Mouse (Mus musculus): Measurements from ENCODE around the gene Aldoc.

Gene Aldoc

DNA sequence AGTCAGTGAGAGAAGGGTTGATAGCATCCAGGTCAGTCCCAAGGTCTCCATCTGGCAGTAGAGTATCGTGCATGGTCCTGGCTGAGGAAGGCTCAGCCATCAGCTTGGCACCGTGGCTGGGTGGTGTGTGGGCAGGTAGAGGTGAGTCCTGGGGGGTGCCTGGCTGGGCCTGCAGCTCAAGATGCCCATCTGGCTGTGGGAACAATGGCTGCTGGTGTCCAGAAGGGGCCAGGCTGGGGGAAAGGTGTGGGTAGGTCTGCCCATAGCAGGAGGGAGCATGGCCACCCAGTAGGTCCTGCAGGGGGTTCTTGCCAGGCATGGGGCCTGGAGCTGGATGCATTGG lies 38.0 kb downstream of the Aldoc start:
- DNase-seq (ENCODE audit: low spot score): no peak

DNA sequence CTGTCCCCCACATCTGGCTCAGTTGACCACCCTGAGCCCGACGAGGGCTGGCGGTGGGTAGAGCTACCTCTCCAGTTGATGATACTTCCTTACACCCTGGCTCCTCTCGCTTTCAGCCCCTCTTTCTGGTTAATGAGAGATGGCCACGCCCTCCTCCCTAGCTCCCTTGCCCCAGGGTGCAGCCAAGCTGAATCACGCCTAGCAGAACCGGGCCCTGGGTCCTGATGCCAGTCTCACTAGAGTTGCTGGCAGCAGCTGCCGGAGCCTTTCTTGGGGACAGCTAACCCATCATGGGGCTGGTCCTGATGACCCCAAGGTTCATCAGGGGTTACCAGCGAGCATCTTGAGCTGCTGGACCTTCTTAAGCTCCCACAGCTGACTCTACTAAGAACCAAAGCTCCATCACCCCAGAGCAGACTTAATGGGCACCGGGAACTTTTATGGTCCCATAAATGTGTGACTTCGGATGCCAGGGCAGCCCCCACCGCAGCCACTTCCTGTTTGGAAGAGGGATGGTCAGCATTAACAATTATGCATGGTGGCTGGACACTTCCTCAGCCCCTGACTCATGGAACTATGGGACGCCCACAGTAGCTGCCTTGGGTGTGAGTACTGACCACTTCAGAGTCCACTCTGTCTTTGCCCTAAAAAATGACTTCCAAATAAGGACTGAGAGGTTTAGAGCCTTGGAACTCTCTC lies 40.7 kb downstream of the Aldoc start:
- no peak for DNase-seq (ENCODE audit: low spot score)

DNA sequence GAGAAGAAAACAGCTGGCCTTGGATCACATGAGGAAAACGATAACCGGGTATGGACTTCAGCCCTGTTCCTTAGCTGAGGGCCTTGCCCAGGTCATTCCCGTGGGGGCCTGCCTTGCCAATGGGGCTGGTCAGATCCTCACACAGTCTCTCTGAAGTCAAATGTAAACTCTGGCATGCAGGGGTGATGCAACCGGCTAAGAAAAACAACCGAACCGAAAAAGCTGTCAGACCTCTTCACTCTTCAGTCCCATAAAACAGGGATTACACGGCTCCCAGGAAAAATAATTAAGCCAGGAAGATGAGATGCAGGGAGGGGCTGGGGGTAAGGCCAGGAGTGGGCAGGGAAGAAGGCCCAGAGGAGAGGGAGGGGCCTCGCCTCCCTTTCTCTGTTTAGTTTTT lies 41.3 kb downstream of the Aldoc start:
- DNase-seq (ENCODE audit: low spot score): no peak

DNA sequence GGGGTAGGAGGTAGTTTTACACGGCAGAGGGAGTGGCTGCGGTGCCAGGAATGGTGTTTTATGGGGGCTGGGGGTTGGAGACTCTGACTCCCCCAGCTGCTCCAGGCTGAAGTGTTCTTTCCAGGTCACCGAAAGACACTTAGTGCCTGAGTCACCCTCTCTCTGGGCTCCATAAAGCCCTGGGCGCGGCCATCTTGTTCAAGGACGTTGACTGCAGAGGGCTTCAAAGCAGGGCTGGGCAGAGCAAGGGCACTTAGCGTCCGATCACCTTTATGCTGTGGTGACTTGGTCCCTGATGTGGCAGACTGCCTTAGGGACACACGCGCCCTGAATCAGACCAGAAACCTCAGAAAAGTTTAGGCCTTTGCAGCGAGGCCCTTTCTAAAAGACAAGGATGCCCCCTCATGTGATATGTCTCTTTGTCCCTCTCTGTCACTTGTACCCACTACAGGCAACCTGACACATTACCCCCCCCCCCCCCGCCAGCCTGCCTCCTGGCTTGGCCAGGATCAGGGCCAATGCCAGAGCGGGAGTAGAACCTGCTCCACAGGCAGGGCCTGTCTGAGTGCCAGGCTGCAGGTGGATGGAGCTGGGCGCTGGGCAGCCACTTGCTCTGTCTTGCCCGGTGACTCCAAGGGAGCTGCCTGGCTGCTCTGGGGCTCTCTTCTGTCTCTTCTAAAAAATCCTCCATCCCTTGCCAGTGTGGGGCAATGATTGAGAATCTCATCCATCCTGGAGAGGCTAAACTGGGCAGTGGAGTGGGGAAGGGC lies 44.9 kb downstream of the Aldoc start:
- DNase-seq (ENCODE audit: low spot score): no peak

DNA sequence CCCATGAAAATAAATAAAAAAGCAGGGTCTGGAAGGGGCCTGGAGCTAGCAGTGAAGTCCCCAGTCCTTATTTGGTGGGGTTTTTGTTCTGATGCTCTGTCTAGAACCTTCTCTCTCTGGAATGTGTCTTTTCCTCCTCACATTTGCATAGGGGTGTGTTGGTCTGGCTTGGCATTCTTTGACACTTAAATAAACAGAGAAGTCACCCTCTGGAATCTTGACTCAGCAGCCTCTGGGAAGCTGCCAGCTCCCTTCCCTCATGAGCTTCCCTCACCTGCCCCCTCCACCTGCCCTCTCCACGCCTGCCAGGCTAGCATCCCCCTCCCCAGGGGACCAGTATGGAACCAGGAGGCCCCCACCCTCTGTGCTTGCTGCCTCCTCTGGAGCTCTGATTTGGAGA lies 47.6 kb downstream of the Aldoc start:
- no peak for DNase-seq (ENCODE audit: low spot score)

DNA sequence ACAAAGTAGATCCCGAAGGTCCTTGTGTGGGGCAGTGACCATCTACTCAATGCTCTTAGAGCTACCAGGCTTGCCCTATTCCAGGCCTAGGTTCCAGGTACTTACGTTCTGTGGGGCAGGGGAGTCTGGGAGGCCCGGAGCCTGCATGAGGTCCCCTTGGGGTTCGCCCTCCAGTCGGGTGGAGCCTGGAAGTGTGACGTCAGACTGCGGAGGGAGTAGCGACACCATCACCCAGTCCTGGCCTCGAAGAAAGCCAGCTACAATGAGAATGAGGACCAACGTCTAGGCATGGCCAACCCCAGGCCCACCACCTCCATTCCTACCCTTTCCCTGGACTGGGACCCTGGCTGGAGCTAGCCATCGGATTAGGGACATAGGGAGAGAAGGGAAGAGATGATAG lies 48.9 kb downstream of the Aldoc start:
- no peak for DNase-seq (ENCODE audit: low spot score)

DNA sequence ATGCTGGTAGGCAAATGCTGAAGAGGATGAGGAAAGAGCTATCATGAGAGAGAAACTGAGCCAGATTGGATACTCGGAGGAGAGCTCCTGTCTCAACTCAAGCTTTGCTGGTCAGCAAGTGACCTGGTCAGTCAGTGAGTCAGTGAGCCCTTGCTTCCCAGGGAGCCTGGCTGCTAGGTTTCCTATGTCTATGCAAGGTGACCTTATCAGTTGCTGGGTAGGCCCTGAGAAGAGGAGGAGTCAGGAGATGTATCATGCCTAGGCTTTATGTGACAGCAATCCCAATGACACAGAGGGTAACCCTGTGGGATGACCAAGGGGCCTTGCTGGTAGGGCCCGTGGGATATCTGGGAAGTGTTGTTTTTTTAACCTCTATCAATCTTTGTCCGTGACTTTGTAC lies 49.4 kb downstream of the Aldoc start:
- DNase-seq (ENCODE audit: low spot score): no peak

DNA sequence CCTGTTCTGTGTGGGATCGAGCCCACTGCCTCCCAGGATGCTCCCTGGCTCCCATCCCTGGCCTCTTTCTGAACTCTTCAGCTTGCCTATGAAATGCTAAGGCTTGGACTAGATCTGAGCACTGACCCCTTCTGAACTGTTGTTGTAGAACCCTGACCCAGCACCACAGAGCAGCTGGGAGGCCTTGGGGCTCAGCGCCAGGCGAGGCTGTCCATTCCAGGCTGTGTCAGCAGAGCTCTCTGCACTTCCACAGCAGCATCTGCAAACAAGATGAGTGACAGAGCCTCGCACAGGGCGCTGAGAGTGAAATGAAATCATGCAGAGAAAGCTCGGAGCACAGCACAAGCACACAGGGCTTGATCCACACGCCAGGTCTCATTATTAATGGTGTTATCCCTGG lies 49.8 kb downstream of the Aldoc start:
- DNase-seq (ENCODE audit: low spot score): no peak

DNA sequence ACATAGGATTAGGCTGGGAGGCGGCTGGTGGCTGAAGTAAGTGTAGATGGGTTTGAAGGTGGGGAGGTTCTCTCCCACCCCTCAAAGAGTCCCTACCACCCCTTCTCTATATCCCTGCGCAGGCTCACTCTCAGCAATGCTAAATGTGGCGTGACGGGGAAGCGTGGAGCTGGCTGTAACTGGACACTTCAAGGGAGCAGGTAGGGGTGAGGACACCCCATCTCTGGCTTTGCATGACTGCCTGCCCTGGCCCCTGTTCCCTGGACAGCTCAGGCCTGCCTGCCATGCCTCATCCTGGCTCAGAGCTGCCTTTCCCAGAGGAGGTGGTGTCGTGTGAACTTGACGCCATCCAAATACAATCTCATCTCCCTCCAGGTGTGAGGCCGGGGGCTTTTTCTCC lies 51.4 kb downstream of the Aldoc start:
- no peak for DNase-seq (ENCODE audit: low spot score)
